Mouse (Mus musculus) gastrocnemius, adult 8-10 months (tissue): ENCODE results near the gene Hcrtr1. TPM values are rescaled to one million over a fixed set of nuclear protein-coding genes. Genes with fewer than 3 reads are reported as not detected.

Experiments used
- total RNA-seq, 4 experiments: library from RNA; stranded (reverse); gene quantifications; 2 replicates each; pipeline ENCODE4 v1.2.4; 2022

Hcrtr1 gene
- total RNA-seq, 4 experiments from 2014 or later = 0.22 TPM; not detected in 3

Other genes starting within 250 kb of the Hcrtr1 start
- not detected for gene Spocd1, start 210.1 kb downstream of the Hcrtr1 start, total RNA-seq
- gene Adgrb2, start 154.5 kb downstream of the Hcrtr1 start, total RNA-seq = 1 to 10 TPM in 2 of 4 experiments, under 1 TPM in 2; 0.29 to 2.3 (median 1.1) TPM
- 1 to 10 TPM; 1.6 to 4.1 (median 2.3) TPM for gene Col16a1, start 91.5 kb downstream of the Hcrtr1 start, total RNA-seq
- gene Pef1, start 36.8 kb downstream of the Hcrtr1 start, total RNA-seq = 10 to 100 TPM; 34.5 to 37.3 (median 37.0) TPM
- 10 to 100 TPM; 10.2 to 25.2 (median 13.1) TPM for gene Tinagl1, start 35.8 kb upstream of the Hcrtr1 start, total RNA-seq
- not detected for gene Gm853, start 83.0 kb upstream of the Hcrtr1 start, total RNA-seq
- 100 to 1,000 TPM in 1 of 4 experiments, 10 to 100 TPM in 3; 73.1 to 119 (median 84.5) TPM for gene Serinc2, start 139.8 kb upstream of the Hcrtr1 start, total RNA-seq
- gene Fabp3, start 169.2 kb upstream of the Hcrtr1 start, total RNA-seq = 1,000 to 10,000 TPM in 1 of 4 experiments, 100 to 1,000 TPM in 3; 564 to 1,027 (median 619) TPM
- gene Gm10570, start 169.3 kb upstream of the Hcrtr1 start, total RNA-seq = under 1 TPM in 1 of 4 experiments, not detected in 3; 0.92 TPM
- gene Zcchc17, start 220.6 kb upstream of the Hcrtr1 start, total RNA-seq = 10 to 100 TPM; 33.9 to 46.4 (median 43.9) TPM
- gene Snrnp40, start 220.8 kb upstream of the Hcrtr1 start, total RNA-seq = 10 to 100 TPM; 10.9 to 14.5 (median 12.6) TPM